Mouse (Mus musculus) right cerebral cortex, adult 2 months (tissue): ENCODE data around the gene Hexim2.

Source experiments
- DNase-seq, 2 experiments: peaks; one replicate each; pipeline ENCODE4 v3.0.0; 2021 to 2022; ENCODE audit warnings: low spot score in 2 of 2

The Hexim2 gene

GRCm38 (mm10) chr11:103173041-103173770 is 41.0 kb downstream of the Hexim2 start:
- DNase-seq, result no peak

GRCm38 (mm10) chr11:103173771-103174344 is 41.6 kb downstream of the Hexim2 start:
- DNase-seq, result peak; percentile 62

GRCm38 (mm10) chr11:103174411-103174832 is 42.2 kb downstream of the Hexim2 start:
- no peak for DNase-seq

DNA sequence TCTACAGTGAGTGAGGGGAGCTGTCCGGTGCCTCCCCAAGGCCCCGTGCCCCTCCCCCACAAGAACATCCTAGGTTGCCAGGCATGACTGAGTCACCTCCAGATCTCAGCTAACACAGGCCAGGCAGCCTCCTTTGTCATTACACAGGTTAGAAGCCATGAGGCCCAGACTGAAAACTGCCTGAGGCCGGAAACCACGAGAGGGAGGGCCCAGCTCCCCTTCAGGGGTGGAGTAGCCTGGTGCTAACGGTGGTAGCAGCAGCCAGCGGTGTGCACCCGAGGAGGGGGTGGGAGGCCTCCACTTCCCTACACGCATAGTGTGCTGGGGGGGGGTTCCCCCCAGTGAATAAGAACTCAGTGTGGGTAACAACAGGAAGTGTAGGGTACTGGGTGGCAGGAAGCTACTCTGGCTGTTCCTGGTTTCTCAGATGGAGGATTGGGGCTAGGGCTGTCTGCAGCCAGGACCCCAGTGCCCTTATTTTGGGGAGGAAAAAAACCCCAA is 42.7 kb downstream of the Hexim2 start:
- DNase-seq, result no peak

GRCm38 (mm10) chr11:103175688-103176442 is 43.6 kb downstream of the Hexim2 start:
- DNase-seq, result no peak

DNA sequence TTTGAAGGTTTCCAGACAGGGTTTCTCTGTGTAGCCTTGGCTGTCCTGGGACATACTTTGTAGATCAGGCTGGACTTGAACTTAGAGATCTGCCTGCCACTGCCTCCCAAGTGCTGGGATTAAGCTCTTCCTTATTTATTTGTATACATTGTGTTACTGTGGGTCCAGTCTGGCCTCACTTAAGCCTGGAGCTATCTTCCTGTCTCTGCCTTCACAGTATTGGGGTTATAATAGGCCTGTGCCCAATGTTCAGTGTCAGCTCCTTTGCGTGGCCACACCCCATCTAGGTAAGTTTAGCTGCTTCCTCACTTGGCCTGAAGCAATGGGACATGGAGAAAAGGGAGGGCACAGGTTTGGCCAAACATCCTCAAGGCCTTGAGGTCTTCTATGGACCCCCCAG is 44.3 kb downstream of the Hexim2 start:
- no peak for DNase-seq

GRCm38 (mm10) chr11:103177216-103177615 is 45.0 kb downstream of the Hexim2 start:
- DNase-seq, result peak in 1 of 2 experiments; percentile 5

- DNase-seq, result peak in 1 of 2 experiments; percentile 1
Measured at GRCm38 (mm10) chr11:103177815-103178485, 45.7 kb downstream of the Hexim2 start.

DNA sequence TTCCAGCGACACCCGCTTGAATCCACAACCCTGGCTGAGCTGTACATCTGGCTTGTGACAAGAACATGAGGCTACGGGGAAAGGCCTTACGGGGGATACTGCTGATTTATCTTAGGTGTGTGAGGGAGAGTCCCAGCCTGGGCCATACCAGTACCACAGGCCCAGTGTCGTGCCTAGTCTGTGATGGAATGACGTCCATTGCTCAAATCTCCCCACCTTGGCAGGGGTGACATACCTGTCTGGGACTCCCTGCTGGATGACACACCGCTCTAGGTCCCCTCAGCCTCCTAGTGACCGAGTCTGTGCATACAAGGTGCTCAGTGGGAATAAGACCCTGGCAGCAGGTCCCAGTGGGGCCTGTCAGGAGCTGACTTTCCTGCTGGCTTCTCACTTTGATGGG is 46.5 kb downstream of the Hexim2 start:
- no peak for DNase-seq

DNA sequence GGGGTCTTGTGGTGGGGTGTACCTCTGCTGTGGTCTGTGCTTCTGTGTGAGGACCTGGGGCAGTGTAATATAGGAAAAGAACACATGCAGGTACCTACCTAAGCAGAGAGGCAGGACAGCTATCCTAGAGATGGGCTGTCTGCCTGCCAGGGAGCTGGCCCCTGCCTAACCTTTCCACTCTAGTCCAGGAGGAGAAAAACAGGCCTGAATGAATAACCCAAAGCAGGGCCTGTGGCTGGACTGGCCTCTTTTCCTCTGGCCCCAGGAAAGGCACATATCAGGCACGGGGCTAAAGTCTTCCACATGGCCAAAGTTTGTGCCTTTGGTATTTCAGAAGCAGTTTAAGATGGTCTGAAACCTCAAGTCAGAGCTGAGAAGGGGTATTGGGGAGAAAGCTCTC is 48.2 kb downstream of the Hexim2 start:
- no peak for DNase-seq

- peak in 1 of 2 experiments; percentile 50 for DNase-seq
Measured at GRCm38 (mm10) chr11:103181349-103181748, 49.1 kb downstream of the Hexim2 start.

GRCm38 (mm10) chr11:103181911-103182310 is 49.7 kb downstream of the Hexim2 start:
- DNase-seq, result no peak

- peak in 1 of 2 experiments; percentile 67 for DNase-seq
Measured at GRCm38 (mm10) chr11:103184891-103185290, 52.7 kb downstream of the Hexim2 start.
